ENCODE assay signal across 9 mouse cellular contexts in genomic region chr7:145047771-145048480, GRCm38 (mm10).
DNase-seq lines count a peak whose midpoint lies in the region; ATAC-seq lines count a peak whose summit lies in the region.
"Had no signal": no experiment of that assay in that cellular context is flagged by ENCODE, and none has a peak within 500 bp of the region (broad histone marks: within the 10 kb centered on the region; RNA-seq: fewer than 3 reads in every experiment).

No protein-coding gene starts in this region.

- WGBS in heart, embryonic 13.5 days = 59% methylated on average over 7 of the region's 7 CpGs
- WGBS in limb, embryonic 13.5 days = 51% methylated on average over 7 of the region's 7 CpGs

- no peaks in the 10 kb centered on the region for H3K27me3 ChIP-seq in heart, embryonic 13.5 days (replicated peaks)
- H3K27me3 ChIP-seq in limb, embryonic 13.5 days = no peaks in the 10 kb centered on the region
- H3K27me3 ChIP-seq: Patski had no signal

- peaks cover 13% of the 10 kb centered on the region for H3K4me1 ChIP-seq in heart, embryonic 13.5 days
- peaks cover 9% of the 10 kb centered on the region for H3K4me1 ChIP-seq in limb, embryonic 13.5 days

- H3K36me3 ChIP-seq in heart, embryonic 13.5 days = no peaks in the 10 kb centered on the region
- no peaks in the 10 kb centered on the region for H3K36me3 ChIP-seq in limb, embryonic 13.5 days

- H3K4me3 ChIP-seq in heart, embryonic 13.5 days = no peak overlapping the region
- no peak overlapping the region for H3K4me3 ChIP-seq in limb, embryonic 13.5 days

- H3K27ac ChIP-seq in heart, embryonic 13.5 days (replicated peaks) = peak overlapping the region; percentile 74
- H3K27ac ChIP-seq in limb, embryonic 13.5 days = 0 out of 2 replicates have a peak overlapping the region, but pooled peaks have one; percentile 16

- DNase-seq in right cerebral cortex, postnatal 10 days (ENCODE audit: low spot score in 2 of 2) = peak; percentile 32 to 43
- no peak for DNase-seq in right cerebral cortex, postnatal 36 days (ENCODE audit: low spot score in 2 of 2)
- peak; percentile 63 for DNase-seq in thymus, postnatal 4 days
- no peak for DNase-seq in MN1 (ENCODE audit: low spot score)
- DNase-seq in spleen, postnatal 14 days (ENCODE audit: low spot score in 2 of 2) = no peak
- no peak for DNase-seq in spleen, adult 18-20 months

- no peak for ATAC-seq in heart, embryonic 13.5 days (ENCODE audit: extremely low read depth, insufficient number of reproducible peaks, low FRiP score, low TSS enrichment)
- no peak for ATAC-seq in limb, embryonic 13.5 days (ENCODE audit: low FRiP score, low read depth)
- ATAC-seq: Patski had no signal

- H3K9ac ChIP-seq in heart, embryonic 13.5 days = 0 out of 2 replicates have a peak overlapping the region, but pooled peaks have one; percentile 37
- H3K9ac ChIP-seq in limb, embryonic 13.5 days = no peak overlapping the region

- no peak overlapping the region; the same call in 1 of the 2 replicates for H3K4me2 ChIP-seq in heart, embryonic 13.5 days
- H3K4me2 ChIP-seq in limb, embryonic 13.5 days (replicated peaks) = no peak overlapping the region

- H3K9me3 ChIP-seq in heart, embryonic 13.5 days = no peaks in the 10 kb centered on the region
- no peaks in the 10 kb centered on the region for H3K9me3 ChIP-seq in limb, embryonic 13.5 days

Comparison
In these comparisons a context has a peak if more than half of its experiments do, and no peak if none do; other contexts are left out.
1. DNase-seq: peak in right cerebral cortex, postnatal 10 days (2 of 2) and thymus, postnatal 4 days (single experiment); none in right cerebral cortex, postnatal 36 days (0 of 2), MN1 (single experiment), spleen, postnatal 14 days (0 of 2) and spleen, adult 18-20 months (0 of 2).